ENCODE assay signal across 34 mouse cellular contexts in genomic region chr14:54992196-54992595, GRCm38 (mm10). TPM values are rescaled to one million over a fixed set of nuclear protein-coding genes. Genes with fewer than 3 reads are reported as not detected.
DNase-seq lines count a peak whose midpoint lies in the region; ATAC-seq lines count a peak whose summit lies in the region.
"Had no signal": no experiment of that assay in that cellular context is flagged by ENCODE, and none has a peak within 500 bp of the region (broad histone marks: within the 10 kb centered on the region; RNA-seq: fewer than 3 reads in every experiment).

No protein-coding gene starts in this region.

- H3K36me3 ChIP-seq in heart, embryonic 10.5 days = peaks cover 59% of the 10 kb centered on the region
- peaks cover 49% of the 10 kb centered on the region for H3K36me3 ChIP-seq in heart, embryonic 13.5 days
- peaks cover 6% of the 10 kb centered on the region; the same call in 1 of the 2 replicates for H3K36me3 ChIP-seq in heart, embryonic 16.5 days (ENCODE audit: control insufficient read depth, insufficient read depth)
- H3K36me3 ChIP-seq: embryonic facial prominence, embryonic 12.5 days; embryonic facial prominence, embryonic 15.5 days; forebrain, embryonic 12.5 days had no signal

- H3K27ac ChIP-seq in heart, embryonic 10.5 days = peak overlapping the region; percentile 94
- peak overlapping the region; percentile 98 for H3K27ac ChIP-seq in heart, embryonic 13.5 days (replicated peaks)
- peak overlapping the region; percentile 98 for H3K27ac ChIP-seq in heart, embryonic 16.5 days (ENCODE audit: low read length)
- H3K27ac ChIP-seq: embryonic facial prominence, embryonic 12.5 days; embryonic facial prominence, embryonic 15.5 days; forebrain, embryonic 12.5 days; hindbrain, embryonic 14.5 days; hindbrain, postnatal 0 days had no signal

- H3K4me1 ChIP-seq in heart, embryonic 10.5 days = peaks cover 53% of the 10 kb centered on the region
- peaks cover 32% of the 10 kb centered on the region for H3K4me1 ChIP-seq in heart, embryonic 13.5 days
- peaks cover 10% of the 10 kb centered on the region for H3K4me1 ChIP-seq in heart, embryonic 16.5 days (ENCODE audit: control insufficient read depth, insufficient read depth, low read length)

- H3K4me2 ChIP-seq in heart, embryonic 13.5 days = peak overlapping the region; percentile 66
- H3K4me2 ChIP-seq in heart, embryonic 16.5 days (ENCODE audit: low read depth, low read length) = peak overlapping the region; percentile 69
- H3K4me2 ChIP-seq: embryonic facial prominence, embryonic 12.5 days; embryonic facial prominence, embryonic 15.5 days; forebrain, embryonic 12.5 days; hindbrain, embryonic 14.5 days had no signal

- DNase-seq in heart, embryonic 10.5 days (ENCODE audit: low spot score) = peak; percentile 75
- DNase-seq in heart, postnatal 4 days = no peak
- DNase-seq in heart, adult 11 months = no peak
- DNase-seq in heart, postnatal 25 days (ENCODE audit: low spot score) = no peak
- DNase-seq in thymus, postnatal 4 days = no peak
- DNase-seq: adrenal gland, adult 2 months; adrenal gland, postnatal 14 days; cerebellum, adult 11 months; cerebellum, adult 2 months; cerebellum, adult 9-11 months; cerebellum, postnatal 25 days; gastrocnemius, postnatal 10 days; gastrocnemius, postnatal 36 days; kidney, adult 18-20 months; kidney, adult 9 months had no signal

- no peaks in the 10 kb centered on the region for H3K9me3 ChIP-seq in heart, embryonic 10.5 days
- H3K9me3 ChIP-seq in heart, embryonic 13.5 days = no peaks in the 10 kb centered on the region
- no peaks in the 10 kb centered on the region for H3K9me3 ChIP-seq in heart, embryonic 16.5 days (replicated peaks; ENCODE audit: control insufficient read depth, low read length)
- H3K9me3 ChIP-seq: embryonic facial prominence, embryonic 12.5 days; embryonic facial prominence, embryonic 15.5 days; forebrain, embryonic 12.5 days had no signal

- WGBS in heart, embryonic 10.5 days = 66% methylated on average over 10 of the region's 10 CpGs
- WGBS in heart, embryonic 13.5 days = 58% methylated on average over 10 of the region's 10 CpGs
- 62% methylated on average over 10 of the region's 10 CpGs for WGBS in heart, embryonic 16.5 days

- ATAC-seq in heart, embryonic 13.5 days (ENCODE audit: extremely low read depth, insufficient number of reproducible peaks, low FRiP score, low TSS enrichment) = no peak
- no peak for ATAC-seq in heart, embryonic 16.5 days (replicated peaks; ENCODE audit: extremely low read depth, insufficient read depth, low FRiP score)
- ATAC-seq: CD4-positive, CD25-positive, alpha-beta regulatory T cell, adult 4 months; forebrain, embryonic 16.5 days; hindbrain, postnatal 0 days; inflammation-experienced regulatory T-cells, adult 6 months; intestine, embryonic 16.5 days had no signal

- H3K4me3 ChIP-seq in heart, embryonic 10.5 days = peak overlapping the region; percentile 56
- peak overlapping the region; percentile 64 for H3K4me3 ChIP-seq in heart, embryonic 13.5 days
- peak overlapping the region; percentile 63 for H3K4me3 ChIP-seq in heart, embryonic 16.5 days (ENCODE audit: low read length)
- H3K4me3 ChIP-seq: embryonic facial prominence, embryonic 12.5 days; embryonic facial prominence, embryonic 15.5 days; forebrain, embryonic 12.5 days had no signal

- intact Hi-C loops in heart, postnatal 25 days (cut with DNase I) = no loop called here

- H3K27me3 ChIP-seq in heart, embryonic 10.5 days (ENCODE audit: insufficient read depth, poor library complexity, severe bottlenecking) = no peaks in the 10 kb centered on the region
- peaks cover 39% of the 10 kb centered on the region for H3K27me3 ChIP-seq in heart, embryonic 13.5 days (replicated peaks)
- H3K27me3 ChIP-seq in heart, embryonic 16.5 days (ENCODE audit: control insufficient read depth, insufficient read depth, low read length) = no peaks in the 10 kb centered on the region
- H3K27me3 ChIP-seq: embryonic facial prominence, embryonic 12.5 days; embryonic facial prominence, embryonic 15.5 days; forebrain, embryonic 12.5 days had no signal

- peak overlapping the region; percentile 96 for H3K9ac ChIP-seq in heart, embryonic 13.5 days
- H3K9ac ChIP-seq in heart, embryonic 16.5 days (ENCODE audit: low read length) = peak overlapping the region; percentile 93
- H3K9ac ChIP-seq: embryonic facial prominence, embryonic 12.5 days; embryonic facial prominence, embryonic 15.5 days; forebrain, embryonic 12.5 days; hindbrain, embryonic 14.5 days had no signal

RNA-seq across cellular contexts. Expression of gene Myh7, which starts 2.2 kb away (rescaled TPM):
- 2,022 and 5,104 TPM in 2 replicates for polyA plus RNA-seq in heart, embryonic 10.5 days (2016; fragmentation: Nextera tagmentation; extraction: Ambion mirVana)
- 1,000 to 10,000 TPM; 1,764 to 1,922 TPM for total RNA-seq in heart, postnatal 4 days (2021)
- polyA plus RNA-seq in heart, embryonic 13.5 days (2015; fragmentation: Nextera tagmentation; extraction: Ambion mirVana) = 3,662 and 3,747 TPM in 2 replicates
- polyA plus RNA-seq in heart, embryonic 16.5 days (2015; fragmentation: Nextera tagmentation; extraction: Ambion mirVana) = 6,075 and 6,619 TPM in 2 replicates
- total RNA-seq in heart, postnatal 25 days (2021) = 1,000 to 10,000 TPM; 2,164 to 2,361 TPM
- total RNA-seq: adrenal gland, adult 2 months; common myeloid progenitor, adult 5-6 weeks; granulocyte monocyte progenitor cell, adult 5-6 weeks; MEL had no signal
- polyA plus RNA-seq: adrenal gland, adult 2 months; CD4-positive, CD25-positive, alpha-beta regulatory T cell, adult 4 months; inflammation-experienced regulatory T-cells, adult 6 months had no signal

RNA-seq across cellular contexts. Expression of gene Gm17428, which starts 15.5 kb away (rescaled TPM):
- not detected in 2 replicates for polyA plus RNA-seq in heart, embryonic 10.5 days (2016; fragmentation: Nextera tagmentation; extraction: Ambion mirVana)
- total RNA-seq in heart, postnatal 4 days (2021) = not detected
- not detected in 2 replicates for polyA plus RNA-seq in heart, embryonic 13.5 days (2015; fragmentation: Nextera tagmentation; extraction: Ambion mirVana)
- polyA plus RNA-seq in heart, embryonic 16.5 days (2015; fragmentation: Nextera tagmentation; extraction: Ambion mirVana) = not detected in 2 replicates
- total RNA-seq in heart, postnatal 25 days (2021) = not detected
- total RNA-seq: adrenal gland, adult 2 months; adrenal gland, postnatal 14 days; adrenal gland, postnatal 4 days; common myeloid progenitor, adult 5-6 weeks; gastrocnemius, adult 18-20 months; gastrocnemius, postnatal 10 days; gastrocnemius, postnatal 36 days; granulocyte monocyte progenitor cell, adult 5-6 weeks; hindbrain, postnatal 0 days; MEL had no signal
- polyA plus RNA-seq: adrenal gland, adult 2 months; C2C12; CD4-positive, CD25-positive, alpha-beta regulatory T cell, adult 4 months; cerebellum, adult 2 months; embryonic facial prominence, embryonic 12.5 days; embryonic facial prominence, embryonic 15.5 days; forebrain, embryonic 12.5 days; forebrain, embryonic 16.5 days; hindbrain, embryonic 11.5 days; hindbrain, embryonic 14.5 days; hindbrain, postnatal 0 days; inflammation-experienced regulatory T-cells, adult 6 months; intestine, embryonic 16.5 days; kidney, embryonic 16.5 days had no signal

RNA-seq across cellular contexts. Expression of gene Ngdn, which starts 23.1 kb away (rescaled TPM):
- 73.7 and 88.8 TPM in 2 replicates for polyA plus RNA-seq in heart, embryonic 10.5 days (2016; fragmentation: Nextera tagmentation; extraction: Ambion mirVana)
- total RNA-seq in heart, postnatal 4 days (2021) = 10 to 100 TPM; 35.7 to 39.7 TPM
- 56.8 and 58.2 TPM in 2 replicates for polyA plus RNA-seq in heart, embryonic 13.5 days (2015; fragmentation: Nextera tagmentation; extraction: Ambion mirVana)
- 63.3 and 68.1 TPM in 2 replicates for polyA plus RNA-seq in heart, embryonic 16.5 days (2015; fragmentation: Nextera tagmentation; extraction: Ambion mirVana)
- total RNA-seq in heart, postnatal 25 days (2021) = 10 to 100 TPM; 26.0 to 27.0 TPM

RNA-seq across cellular contexts. Expression of gene Myh6, which starts 25.5 kb away (rescaled TPM):
- 2,034 and 3,157 TPM in 2 replicates for polyA plus RNA-seq in heart, embryonic 10.5 days (2016; fragmentation: Nextera tagmentation; extraction: Ambion mirVana)
- over 10,000 TPM; 15,879 to 17,172 TPM for total RNA-seq in heart, postnatal 4 days (2021)
- polyA plus RNA-seq in heart, embryonic 13.5 days (2015; fragmentation: Nextera tagmentation; extraction: Ambion mirVana) = 1,796 and 1,858 TPM in 2 replicates
- 2,302 and 2,585 TPM in 2 replicates for polyA plus RNA-seq in heart, embryonic 16.5 days (2015; fragmentation: Nextera tagmentation; extraction: Ambion mirVana)
- total RNA-seq in heart, postnatal 25 days (2021) = over 10,000 TPM; 23,221 to 24,394 TPM
- total RNA-seq: adrenal gland, adult 2 months; common myeloid progenitor, adult 5-6 weeks; granulocyte monocyte progenitor cell, adult 5-6 weeks; MEL had no signal
- polyA plus RNA-seq: adrenal gland, adult 2 months; CD4-positive, CD25-positive, alpha-beta regulatory T cell, adult 4 months; inflammation-experienced regulatory T-cells, adult 6 months had no signal

RNA-seq across cellular contexts. Expression of gene Cmtm5, which starts 56.1 kb away (rescaled TPM):
- polyA plus RNA-seq in heart, embryonic 10.5 days (2016; fragmentation: Nextera tagmentation; extraction: Ambion mirVana) = 0.97 and 1.5 TPM in 2 replicates
- total RNA-seq in heart, postnatal 4 days (2021) = under 1 TPM in 1 of 2 experiments, not detected in 1; 0.33 TPM
- 0.49 and 0.98 TPM in 2 replicates for polyA plus RNA-seq in heart, embryonic 13.5 days (2015; fragmentation: Nextera tagmentation; extraction: Ambion mirVana)
- 0.86 and 1.3 TPM in 2 replicates for polyA plus RNA-seq in heart, embryonic 16.5 days (2015; fragmentation: Nextera tagmentation; extraction: Ambion mirVana)
- total RNA-seq in heart, postnatal 25 days (2021) = under 1 TPM; 0.29 to 0.36 TPM
- total RNA-seq: common myeloid progenitor, adult 5-6 weeks; granulocyte monocyte progenitor cell, adult 5-6 weeks; MEL had no signal
- polyA plus RNA-seq: C2C12; CD4-positive, CD25-positive, alpha-beta regulatory T cell, adult 4 months; inflammation-experienced regulatory T-cells, adult 6 months had no signal
